Mouse (Mus musculus): ENCODE data around the gene Actg1. TPM values are rescaled to one million over a fixed set of nuclear protein-coding genes. Genes with fewer than 3 reads are reported as not detected.

Actg1 gene
- polyA plus RNA-seq (2015; fragmentation: Nextera tagmentation; extraction: Ambion mirVana) = 4,418 and 4,467 TPM in 2 replicates

GRCm38 (mm10) chr11:120347791-120348683 lies at the start of gene Actg1:
Gene Actg1 (minus strand): TSS chr11:120348542.
- 2% methylated on average over 85 of the region's 103 CpGs for WGBS
- no peaks in the 10 kb centered on the region for H3K27me3 ChIP-seq (replicated peaks)
- peak within 1 kb of the TSS; percentile 100 for H3K9ac ChIP-seq
- peaks cover 6% of the 10 kb centered on the region; the same call in 1 of the 2 replicates for H3K36me3 ChIP-seq (replicated peaks)
- H3K27ac ChIP-seq = peak within 1 kb of the TSS; percentile 100
- H3K4me3 ChIP-seq = peak within 1 kb of the TSS; percentile 100
- peak; percentile 84 for ATAC-seq (replicated peaks)
- peaks cover 55% of the 10 kb centered on the region for H3K4me1 ChIP-seq
- peak within 1 kb of the TSS; percentile 82 for H3K4me2 ChIP-seq
- H3K9me3 ChIP-seq = no peaks in the 10 kb centered on the region

GRCm38 (mm10) chr11:120397602-120398001 lies 49.3 kb upstream of the Actg1 start:
- Histone ChIP-seq H3K36me3 (replicated peaks) (peaks cover 20% of the 10 kb centered on the region; the same call in 1 of the 2 replicates), H3K9ac (no peak overlapping the region), H3K4me2 (no peak overlapping the region), H3K27ac (no peak overlapping the region), H3K4me1 (no peaks in the 10 kb centered on the region), H3K27me3 (replicated peaks) (no peaks in the 10 kb centered on the region), H3K4me3 (no peak overlapping the region), H3K9me3 (no peaks in the 10 kb centered on the region)
- no peak for ATAC-seq (replicated peaks)
- 91% methylated on average over 2 of the region's 2 CpGs for WGBS

- WGBS = 86% methylated on average over 4 of the region's 4 CpGs
- H3K9ac ChIP-seq = no peak overlapping the region
- no peak overlapping the region for H3K4me3 ChIP-seq
- no peak for ATAC-seq (replicated peaks)
- no peak overlapping the region for H3K4me2 ChIP-seq
- no peaks in the 10 kb centered on the region for H3K4me1 ChIP-seq
- H3K36me3 ChIP-seq (replicated peaks) = peaks cover 14% of the 10 kb centered on the region; the same call in 1 of the 2 replicates
- H3K27me3 ChIP-seq (replicated peaks) = no peaks in the 10 kb centered on the region
- no peaks in the 10 kb centered on the region for H3K9me3 ChIP-seq
- H3K27ac ChIP-seq = no peak overlapping the region
These were observed 47.3 kb upstream of the Actg1 start for GRCm38 (mm10) chr11:120395661-120396060.

- Histone ChIP-seq H3K4me3 (no peak overlapping the region), H3K9ac (no peak overlapping the region), H3K4me1 (no peaks in the 10 kb centered on the region), H3K4me2 (no peak overlapping the region), H3K27ac (no peak overlapping the region), H3K9me3 (no peaks in the 10 kb centered on the region), H3K36me3 (replicated peaks) (peaks cover 41% of the 10 kb centered on the region), H3K27me3 (replicated peaks) (no peaks in the 10 kb centered on the region)
- WGBS = 94% methylated on average over 9 of the region's 9 CpGs
- no peak for ATAC-seq (replicated peaks)
These were observed 40.2 kb upstream of the Actg1 start for GRCm38 (mm10) chr11:120388580-120388979.

GRCm38 (mm10) chr11:120387157-120387556 lies 38.8 kb upstream of the Actg1 start:
- Histone ChIP-seq H3K4me2 (no peak overlapping the region), H3K9ac (no peak overlapping the region), H3K27me3 (replicated peaks) (no peaks in the 10 kb centered on the region), H3K9me3 (no peaks in the 10 kb centered on the region), H3K4me1 (no peaks in the 10 kb centered on the region), H3K27ac (no peak overlapping the region), H3K4me3 (no peak overlapping the region), H3K36me3 (replicated peaks) (peaks cover 37% of the 10 kb centered on the region)
- ATAC-seq (replicated peaks) = no peak
- WGBS = 77% methylated on average over 2 of the region's 2 CpGs

GRCm38 (mm10) chr11:120386632-120387031 lies 38.3 kb upstream of the Actg1 start:
- no peaks in the 10 kb centered on the region for H3K9me3 ChIP-seq
- ATAC-seq (replicated peaks) = no peak
- H3K4me1 ChIP-seq = no peaks in the 10 kb centered on the region
- no peak overlapping the region for H3K27ac ChIP-seq
- H3K36me3 ChIP-seq (replicated peaks) = peaks cover 43% of the 10 kb centered on the region
- no peak overlapping the region for H3K4me2 ChIP-seq
- no peaks in the 10 kb centered on the region for H3K27me3 ChIP-seq (replicated peaks)
- no peak overlapping the region for H3K9ac ChIP-seq
- H3K4me3 ChIP-seq = no peak overlapping the region
- 93% methylated on average over 6 of the region's 6 CpGs for WGBS

- no peak for ATAC-seq (replicated peaks)
- Histone ChIP-seq H3K4me1 (peaks cover 11% of the 10 kb centered on the region), H3K9me3 (no peaks in the 10 kb centered on the region), H3K4me3 (no peak overlapping the region), H3K9ac (no peak overlapping the region), H3K27me3 (replicated peaks) (no peaks in the 10 kb centered on the region), H3K4me2 (no peak overlapping the region), H3K27ac (no peak overlapping the region), H3K36me3 (replicated peaks) (peaks cover 44% of the 10 kb centered on the region)
- 93% methylated on average over 9 of the region's 9 CpGs for WGBS
These were observed 34.2 kb upstream of the Actg1 start for GRCm38 (mm10) chr11:120382509-120382908.

- H3K9ac ChIP-seq = no peak overlapping the region
- peaks cover 38% of the 10 kb centered on the region for H3K36me3 ChIP-seq (replicated peaks)
- no peaks in the 10 kb centered on the region for H3K27me3 ChIP-seq (replicated peaks)
- H3K4me2 ChIP-seq = no peak overlapping the region
- no peak for ATAC-seq (replicated peaks)
- no peaks in the 10 kb centered on the region for H3K9me3 ChIP-seq
- H3K27ac ChIP-seq = no peak overlapping the region
- peaks cover 25% of the 10 kb centered on the region for H3K4me1 ChIP-seq
- no peak overlapping the region for H3K4me3 ChIP-seq
- 92% methylated on average over 4 of the region's 4 CpGs for WGBS
These were observed 32.8 kb upstream of the Actg1 start for GRCm38 (mm10) chr11:120381157-120381556.

- no peak overlapping the region for H3K9ac ChIP-seq
- H3K36me3 ChIP-seq (replicated peaks) = peaks cover 35% of the 10 kb centered on the region
- 95% methylated on average over 3 of the region's 3 CpGs for WGBS
- H3K9me3 ChIP-seq = no peaks in the 10 kb centered on the region
- no peak overlapping the region for H3K4me3 ChIP-seq
- no peak overlapping the region for H3K27ac ChIP-seq
- no peak for ATAC-seq (replicated peaks)
- H3K4me1 ChIP-seq = peaks cover 26% of the 10 kb centered on the region
- H3K27me3 ChIP-seq (replicated peaks) = no peaks in the 10 kb centered on the region
- H3K4me2 ChIP-seq = no peak overlapping the region
These were observed 31.9 kb upstream of the Actg1 start for GRCm38 (mm10) chr11:120380271-120380670.

- Histone ChIP-seq H3K27ac (peak within 1 kb of the TSS; percentile 82), H3K4me3 (peak within 1 kb of the TSS; percentile 81), H3K4me1 (peaks cover 26% of the 10 kb centered on the region), H3K9ac (peak within 1 kb of the TSS; percentile 77), H3K27me3 (replicated peaks) (no peaks in the 10 kb centered on the region), H3K36me3 (replicated peaks) (peaks cover 43% of the 10 kb centered on the region), H3K4me2 (peak within 1 kb of the TSS; percentile 76), H3K9me3 (no peaks in the 10 kb centered on the region)
- WGBS = 10% methylated on average over 54 of the region's 54 CpGs
- ATAC-seq (replicated peaks) = peak; percentile 88
These were observed 30.5 kb upstream of the Actg1 start, which contains the start of gene Faap100 for GRCm38 (mm10) chr11:120378611-120379540. Gene Faap100 (minus strand): TSS chr11:120378764.

GRCm38 (mm10) chr11:120378031-120378610 lies 29.8 kb upstream of the Actg1 start:
- H3K27ac ChIP-seq = peak overlapping the region; percentile 82
- H3K36me3 ChIP-seq (replicated peaks) = peaks cover 48% of the 10 kb centered on the region
- peak; percentile 57 for ATAC-seq (replicated peaks)
- H3K27me3 ChIP-seq (replicated peaks) = no peaks in the 10 kb centered on the region
- H3K9me3 ChIP-seq = no peaks in the 10 kb centered on the region
- peak overlapping the region; percentile 77 for H3K9ac ChIP-seq
- WGBS = 2% methylated on average over 40 of the region's 40 CpGs
- peak overlapping the region; percentile 81 for H3K4me3 ChIP-seq
- H3K4me2 ChIP-seq = peak overlapping the region; percentile 76
- H3K4me1 ChIP-seq = peaks cover 26% of the 10 kb centered on the region

GRCm38 (mm10) chr11:120377337-120377736 lies 29.0 kb upstream of the Actg1 start:
- Histone ChIP-seq H3K36me3 (replicated peaks) (peaks cover 46% of the 10 kb centered on the region), H3K4me3 (peak overlapping the region; percentile 81), H3K9me3 (no peaks in the 10 kb centered on the region), H3K27me3 (replicated peaks) (no peaks in the 10 kb centered on the region), H3K4me1 (peaks cover 26% of the 10 kb centered on the region), H3K27ac (peak overlapping the region; percentile 82), H3K4me2 (peak overlapping the region; percentile 76), H3K9ac (peak overlapping the region; percentile 77)
- no peak for ATAC-seq (replicated peaks)
- 68% methylated on average over 10 of the region's 10 CpGs for WGBS

Data from midbrain, embryonic 15.5 days (tissue).